Mouse (Mus musculus) G1E (cell line): ENCODE data around the gene Adgrg1. TPM values are rescaled to one million over a fixed set of nuclear protein-coding genes. Genes with fewer than 3 reads are reported as not detected.

Experiments used
- ATAC-seq: 2 replicates; pipeline ENCODE4 v1.8.0; 2016; ENCODE audit warnings: mild to moderate bottlenecking; ENCODE audit not compliant: insufficient number of reproducible peaks, poor library complexity, low FRiP score, severe bottlenecking; ENCODE audit errors: extremely low read depth
- DNase-seq: peaks from one replicate; pipeline ENCODE4 v3.0.0; 2012; ENCODE audit warnings: low spot score
- H3K27me3 ChIP-seq: 2 replicates; pipeline ENCODE4 v1.6.1; 2012; ENCODE audit warnings: mild to moderate bottlenecking, low read length, inconsistent platforms; ENCODE audit not compliant: insufficient read depth
- H3K36me3 ChIP-seq: replicated peaks from 2 replicates; pipeline ENCODE3; 2012; ENCODE audit warnings: mild to moderate bottlenecking, inconsistent platforms
- H3K4me1 ChIP-seq: 2 replicates; pipeline ENCODE4 v1.6.1; 2012; ENCODE audit warnings: low read depth, low read length, inconsistent platforms, mixed read lengths; ENCODE audit not compliant: insufficient read depth
- H3K4me3 ChIP-seq: 2 replicates; pipeline ENCODE4 v1.5.1; 2012; ENCODE audit warnings: low read depth, mild to moderate bottlenecking, inconsistent platforms, low read length, moderate library complexity, mixed read lengths
- H3K9me3 ChIP-seq: replicated peaks from 2 replicates; pipeline ENCODE4 v1.6.1; 2012; ENCODE audit warnings: inconsistent platforms
- CTCF ChIP-seq: IDR thresholded peaks from 2 replicates; pipeline ENCODE4 v1.5.1; 2012; ENCODE audit warnings: low read depth, low read length, inconsistent platforms, mixed read lengths
- GATA1 ChIP-seq: IDR thresholded peaks from 2 replicates; pipeline ENCODE4 v1.6.1; 2012; ENCODE audit warnings: borderline replicate concordance, low read length, inconsistent platforms, mixed read lengths
- GATA2 ChIP-seq: IDR thresholded peaks from 2 replicates; pipeline ENCODE4 v1.6.1; 2012; ENCODE audit warnings: low read depth, low read length, inconsistent platforms, borderline replicate concordance
- POLR2AphosphoS5 ChIP-seq: IDR thresholded peaks from 2 replicates; pipeline ENCODE4 v1.6.1; 2012; ENCODE audit warnings: low read depth, low read length, inconsistent platforms; ENCODE audit not compliant: insufficient replicate concordance
- TAL1 ChIP-seq: conservative IDR thresholded peaks from 2 replicates; pipeline ENCODE4 v1.6.1; 2012; ENCODE audit warnings: low read depth, low read length, inconsistent platforms, mixed read lengths
- polyA plus RNA-seq: library from polyadenylated mRNA; stranded (reverse); fragments of >175 nt; gene quantifications from 2 replicates; pipeline ENCODE4 v1.2.3, GENCODE M21; 2012
- total RNA-seq, 2 experiments: library from RNA; stranded (forward) in 1 of 2; stranded (reverse) in 1 of 2; fragments of 200-1000 nt in 1 of 2; fragments of >200 nt in 1 of 2; fragmentation: Nextera tagmentation in 1 of 2; gene quantifications; 2 replicates each; pipeline ENCODE4 v1.2.3; 2014 to 2017

Gene Adgrg1
- total and polyA plus RNA-seq, 3 experiments: 57.7 to 339 (median 229) TPM

GRCm38 (mm10) chr8:94954921-94955758 lies 19.4 kb upstream of the Adgrg1 start:
- peak; percentile 41 for DNase-seq

DNA sequence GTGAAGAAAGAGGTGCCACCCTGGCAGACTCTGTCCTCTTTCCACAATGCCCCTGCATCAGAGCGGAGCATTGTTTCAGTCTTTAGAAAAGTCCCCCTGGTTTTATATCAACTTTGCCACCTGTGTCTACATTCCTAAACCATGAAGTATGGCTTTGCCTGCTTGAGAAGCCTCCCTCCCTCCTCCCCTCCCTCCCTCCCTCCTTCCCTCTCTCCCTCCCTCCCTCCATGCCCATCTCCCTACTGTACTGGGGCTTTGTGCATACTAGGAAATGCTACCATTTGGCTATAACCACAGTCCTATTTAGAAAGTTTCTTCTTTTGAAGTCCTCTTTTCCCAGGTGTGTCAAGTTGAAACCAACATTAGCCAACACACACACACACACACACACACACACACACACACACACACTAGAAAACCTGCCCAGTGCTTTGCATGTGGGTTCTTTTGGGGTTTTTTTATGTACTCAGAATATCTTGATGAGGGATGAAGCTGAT lies 18.4 kb upstream of the Adgrg1 start:
- Histone ChIP-seq H3K4me3 (no peak overlapping the region), H3K27me3 (no peaks in the 10 kb centered on the region), H3K36me3 (no peaks in the 10 kb centered on the region), H3K4me1 (peaks cover 53% of the 10 kb centered on the region), H3K9me3 (no peaks in the 10 kb centered on the region)
- no peak for ATAC-seq
- DNase-seq: no peak
- TF ChIP-seq POLR2AphosphoS5: no peak

More at GRCm38 (mm10) chr8:94954921-94955758, 19.4 kb upstream of the Adgrg1 start:
- peak; percentile 39; the same call in 1 of the 2 replicates for TF ChIP-seq CTCF
- no peak for TF ChIP-seq POLR2AphosphoS5
- Histone ChIP-seq H3K36me3 (no peaks in the 10 kb centered on the region), H3K9me3 (no peaks in the 10 kb centered on the region), H3K4me3 (no peak overlapping the region; the same call in 1 of the 2 replicates), H3K4me1 (peaks cover 54% of the 10 kb centered on the region), H3K27me3 (no peaks in the 10 kb centered on the region)
- ATAC-seq: peak; percentile 76

GRCm38 (mm10) chr8:94962201-94962600 lies 12.3 kb upstream of the Adgrg1 start:
- ATAC-seq (no peak), DNase-seq (no peak)
- no peaks in the 10 kb centered on the region for H3K36me3 ChIP-seq
- H3K27me3 ChIP-seq: no peaks in the 10 kb centered on the region
- TF ChIP-seq POLR2AphosphoS5 (no peak), TAL1 (no peak), CTCF (no peak), GATA1 (no peak), GATA2 (no peak)
- peaks cover 71% of the 10 kb centered on the region for H3K4me1 ChIP-seq
- no peaks in the 10 kb centered on the region for H3K9me3 ChIP-seq
- no peak overlapping the region for H3K4me3 ChIP-seq

- no peaks in the 10 kb centered on the region for H3K36me3 ChIP-seq
- peaks cover 88% of the 10 kb centered on the region for H3K4me1 ChIP-seq
- ATAC-seq (peak; percentile 96), DNase-seq (peak; percentile 71)
- H3K27me3 ChIP-seq: no peaks in the 10 kb centered on the region
- H3K9me3 ChIP-seq: no peaks in the 10 kb centered on the region
- H3K4me3 ChIP-seq: peak overlapping the region; percentile 16; the same call in 1 of the 2 replicates
- peak; percentile 36; the same call in 1 of the 2 replicates for TF ChIP-seq GATA2
- TF ChIP-seq TAL1: peak; percentile 90
- no peak for TF ChIP-seq GATA1
- TF ChIP-seq POLR2AphosphoS5: no peak
- no peak for TF ChIP-seq CTCF
Observed at GRCm38 (mm10) chr8:94964828-94965227, 9.7 kb upstream of the Adgrg1 start.

- TF ChIP-seq POLR2AphosphoS5 (no peak), GATA1 (no peak), GATA2 (no peak), TAL1 (no peak), CTCF (peak; percentile 58; the same call in 1 of the 2 replicates)
- Histone ChIP-seq H3K36me3 (no peaks in the 10 kb centered on the region), H3K9me3 (no peaks in the 10 kb centered on the region), H3K27me3 (no peaks in the 10 kb centered on the region), H3K4me1 (peaks cover 90% of the 10 kb centered on the region), H3K4me3 (no peak overlapping the region)
- DNase-seq (no peak), ATAC-seq (no peak)
Observed at GRCm38 (mm10) chr8:94966578-94966977, 8.0 kb upstream of the Adgrg1 start.

DNA sequence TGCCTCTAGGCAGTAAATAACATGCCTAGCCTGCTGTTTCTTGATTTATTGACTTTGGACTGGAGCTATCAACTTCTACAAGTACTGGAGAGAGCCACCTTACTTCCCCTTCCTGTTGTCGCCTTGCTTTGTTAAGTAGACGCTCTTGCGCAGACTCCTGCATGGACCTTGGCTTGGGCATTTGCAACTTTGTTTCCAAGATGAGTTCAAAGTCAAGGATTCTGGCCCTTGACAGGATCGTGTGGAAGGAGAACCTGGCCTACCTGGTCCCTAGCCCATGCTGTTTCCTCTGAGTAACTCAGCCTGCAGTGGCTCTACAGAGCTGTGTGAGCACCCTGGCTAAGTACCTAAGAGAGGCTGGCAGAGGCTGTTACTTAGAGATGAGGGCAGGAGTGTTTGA lies 7.5 kb upstream of the Adgrg1 start:
- DNase-seq (no peak), ATAC-seq (no peak)
- Histone ChIP-seq H3K27me3 (no peaks in the 10 kb centered on the region), H3K4me3 (no peak overlapping the region), H3K9me3 (no peaks in the 10 kb centered on the region), H3K36me3 (no peaks in the 10 kb centered on the region), H3K4me1 (peaks cover 90% of the 10 kb centered on the region)
- TF ChIP-seq CTCF (no peak), TAL1 (no peak), POLR2AphosphoS5 (no peak), GATA1 (no peak), GATA2 (no peak)
